Mouse (Mus musculus): ENCODE data around the gene A430005L14Rik.

DNA sequence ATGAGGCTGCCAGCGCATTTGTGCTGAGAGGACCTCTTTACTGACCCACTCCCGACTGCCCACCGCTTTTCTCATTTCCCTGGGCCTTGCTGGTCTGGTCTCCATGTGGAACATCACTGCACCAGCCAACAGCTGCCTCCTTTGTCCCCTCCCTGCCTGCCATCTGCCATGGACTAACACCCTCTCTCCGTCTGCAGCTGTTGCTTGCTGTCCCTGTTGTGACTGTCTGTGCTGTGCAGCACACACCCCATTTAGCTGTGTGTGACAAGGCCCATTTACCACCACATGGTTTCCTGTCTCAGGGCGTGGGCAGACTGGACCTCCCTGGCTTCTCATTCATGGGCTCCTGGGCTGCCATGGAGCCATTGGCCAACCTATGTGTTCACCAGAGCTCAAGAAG is 48.5 kb downstream of the A430005L14Rik start:
- no peak for TF ChIP-seq CTCF (IDR thresholded peaks at IDR 0.05; ENCODE audit: control insufficient read depth, insufficient read depth, insufficient replicate concordance, low read depth, low read length)
- TF ChIP-seq POLR2A (IDR thresholded peaks at IDR 0.05; ENCODE audit: control insufficient read depth, low read depth, low read length) = no peak

All from testis, adult 2 months (tissue).